Mouse (Mus musculus) spleen, postnatal 36 days (tissue): ENCODE results near the gene Retn.

ENCODE experiments used
- DNase-seq, 2 experiments: peaks; one replicate each; pipeline ENCODE4 v3.0.0; 2022; ENCODE audit warnings: low spot score in 2 of 2, mixed read lengths in 1 of 2

Retn gene

GRCm38 (mm10) chr8:3660889-3661288, 5.3 kb downstream of the Retn start:
- peak; percentile 27 to 41 for DNase-seq

GRCm38 (mm10) chr8:3664405-3664804, 8.8 kb downstream of the Retn start:
- peak; percentile 28 to 47 for DNase-seq

- no peak for DNase-seq
Measured at GRCm38 (mm10) chr8:3665507-3665906, 9.9 kb downstream of the Retn start, which contains the start of gene Mcemp1. TSS of gene Mcemp1 (plus strand) at chr8:3665754.

GRCm38 (mm10) chr8:3670388-3670787, 14.8 kb downstream of the Retn start:
- peak; percentile 47 to 68 for DNase-seq

GRCm38 (mm10) chr8:3671980-3672491, 16.5 kb downstream of the Retn start, which contains the start of gene Fcor:
TSS of gene Fcor (minus strand) at chr8:3672362.
- peak; percentile 79 to 80 for DNase-seq

GRCm38 (mm10) chr8:3674671-3675070, 19.1 kb downstream of the Retn start:
- DNase-seq, result no peak

GRCm38 (mm10) chr8:3676131-3676992, 20.8 kb downstream of the Retn start, which contains the start of gene Trappc5:
TSS of gene Trappc5 (plus strand) at chr8:3676299.
- DNase-seq, result peak; percentile 93 to 95

GRCm38 (mm10) chr8:3676993-3677579, 21.5 kb downstream of the Retn start:
- no peak for DNase-seq

GRCm38 (mm10) chr8:3678831-3679230, 23.3 kb downstream of the Retn start:
- no peak for DNase-seq

- no peak for DNase-seq
Measured at GRCm38 (mm10) chr8:3679236-3679635, 23.7 kb downstream of the Retn start.

GRCm38 (mm10) chr8:3679656-3680055, 24.1 kb downstream of the Retn start:
- no peak for DNase-seq

- no peak for DNase-seq
Measured at GRCm38 (mm10) chr8:3682435-3682834, 26.9 kb downstream of the Retn start.

GRCm38 (mm10) chr8:3683408-3684176, 28.0 kb downstream of the Retn start:
- DNase-seq, result no peak

GRCm38 (mm10) chr8:3684530-3684929, 29.0 kb downstream of the Retn start:
- DNase-seq, result no peak

GRCm38 (mm10) chr8:3685422-3685821, 29.9 kb downstream of the Retn start:
- no peak for DNase-seq

GRCm38 (mm10) chr8:3687537-3687936, 32.0 kb downstream of the Retn start:
- DNase-seq, result no peak

- no peak for DNase-seq
Measured at GRCm38 (mm10) chr8:3690774-3691173, 35.2 kb downstream of the Retn start.

GRCm38 (mm10) chr8:3694121-3694520, 38.6 kb downstream of the Retn start, which contains the start of gene Fcer2a:
TSS of gene Fcer2a (minus strand) at chr8:3694175.
- DNase-seq, result peak; percentile 73 to 83

- DNase-seq, result no peak
Measured at GRCm38 (mm10) chr8:3701491-3701890, 45.9 kb downstream of the Retn start.

GRCm38 (mm10) chr8:3705711-3706110, 50.1 kb downstream of the Retn start:
- no peak for DNase-seq

- DNase-seq, result no peak
Measured at GRCm38 (mm10) chr8:3707611-3708010, 52.0 kb downstream of the Retn start.
